Mouse (Mus musculus): Measurements from ENCODE around the gene Trpc4.

The Trpc4 gene

DNA sequence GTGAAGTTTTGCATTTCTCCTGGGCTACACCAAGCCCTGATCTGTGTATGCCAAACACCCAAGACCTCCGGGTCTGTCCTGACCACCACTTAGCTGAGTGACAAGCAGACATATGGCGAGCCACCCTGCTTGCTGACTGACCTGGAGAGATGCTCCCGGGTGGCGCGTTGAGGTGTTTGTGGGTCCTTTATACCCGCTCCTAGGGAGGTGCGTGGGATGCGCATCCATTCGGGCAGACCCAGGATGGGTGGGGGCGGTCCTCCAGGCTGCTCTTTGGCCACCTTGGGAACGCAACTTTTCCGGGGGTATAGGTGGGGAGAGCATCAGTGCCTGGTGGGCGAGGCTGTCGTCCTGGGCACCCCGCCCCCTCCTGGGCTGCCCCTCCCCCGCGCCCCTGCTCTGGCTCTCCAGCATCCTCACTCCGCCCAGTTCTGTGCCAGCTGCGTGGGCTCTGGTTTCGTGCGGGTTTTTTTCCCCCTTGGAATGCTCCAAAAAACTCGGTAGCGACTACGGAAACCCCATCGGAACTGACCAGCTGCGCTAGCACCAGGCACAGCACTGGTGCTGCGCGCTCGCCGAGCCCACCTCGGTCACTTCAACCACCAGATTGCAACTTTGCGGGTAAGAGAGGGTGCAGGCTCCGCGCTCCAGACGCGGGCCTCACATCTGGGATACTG is at the start of gene Trpc4:
Gene Trpc4, plus strand, starts transcription at position 397 of the 677 bp plus-strand sequence.
- DNase-seq (ENCODE audit: low spot score in 2 of 2), result no peak

DNA sequence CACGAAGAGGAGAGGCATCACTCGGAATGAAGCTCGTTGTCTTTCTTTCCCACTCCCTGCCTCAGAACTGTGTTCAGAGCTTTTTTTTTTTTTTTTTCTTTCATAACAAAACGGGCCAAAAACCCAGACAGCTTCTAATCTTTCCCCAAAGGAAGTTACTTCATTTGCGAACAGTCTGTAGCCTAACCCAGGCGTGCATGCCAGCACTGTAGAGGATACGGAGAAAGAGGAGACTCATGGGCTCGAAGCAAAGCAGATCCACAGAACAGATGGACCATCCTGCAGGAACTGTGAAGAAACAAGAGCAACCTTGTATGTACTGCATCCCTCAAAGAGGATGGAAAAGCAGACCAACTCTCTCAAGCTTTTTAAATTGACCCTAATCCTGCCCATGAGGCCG is 44.3 kb upstream of the Trpc4 start:
- DNase-seq (ENCODE audit: low spot score in 2 of 2), result no peak

DNA sequence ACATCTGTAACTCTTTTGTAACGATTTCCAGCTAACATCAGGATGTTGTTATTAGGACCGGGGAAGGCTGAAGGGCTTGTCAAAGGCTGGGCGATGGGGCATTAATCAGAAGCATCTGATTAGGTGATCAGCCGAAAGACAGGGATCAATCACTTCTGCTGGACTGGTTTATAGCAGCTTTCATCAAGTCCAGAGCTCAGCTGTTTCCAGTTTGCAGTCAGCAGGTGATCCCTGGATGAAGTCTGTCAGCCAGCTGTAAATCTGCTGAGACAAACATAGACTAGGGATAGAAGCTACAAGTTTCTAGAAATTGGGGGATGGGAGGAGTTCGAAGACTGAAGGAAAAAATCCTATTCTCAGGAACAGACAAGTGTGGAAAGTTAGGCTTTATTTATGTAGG is 20.5 kb upstream of the Trpc4 start:
- no peak for DNase-seq (ENCODE audit: low spot score in 2 of 2)

DNA sequence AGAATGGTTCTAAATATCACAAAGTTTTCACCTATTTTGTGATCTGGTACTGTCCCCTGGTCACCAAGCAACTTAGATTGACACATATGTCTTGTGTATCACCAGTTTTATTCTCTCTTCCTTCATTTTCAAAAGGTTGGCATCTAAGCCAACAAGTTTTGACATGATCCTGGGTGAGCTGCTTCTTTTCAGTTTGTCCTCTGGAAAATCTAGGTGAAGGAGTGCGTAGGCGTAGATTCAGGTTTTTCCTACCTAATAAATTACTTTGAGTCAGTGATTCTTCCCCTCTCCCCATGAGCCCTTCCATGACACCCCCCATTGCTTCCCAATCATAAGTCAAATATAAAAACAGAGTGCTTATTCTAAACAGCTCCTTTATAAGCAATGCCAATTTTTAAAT is 14.5 kb upstream of the Trpc4 start:
- no peak for DNase-seq (ENCODE audit: low spot score in 2 of 2)

DNA sequence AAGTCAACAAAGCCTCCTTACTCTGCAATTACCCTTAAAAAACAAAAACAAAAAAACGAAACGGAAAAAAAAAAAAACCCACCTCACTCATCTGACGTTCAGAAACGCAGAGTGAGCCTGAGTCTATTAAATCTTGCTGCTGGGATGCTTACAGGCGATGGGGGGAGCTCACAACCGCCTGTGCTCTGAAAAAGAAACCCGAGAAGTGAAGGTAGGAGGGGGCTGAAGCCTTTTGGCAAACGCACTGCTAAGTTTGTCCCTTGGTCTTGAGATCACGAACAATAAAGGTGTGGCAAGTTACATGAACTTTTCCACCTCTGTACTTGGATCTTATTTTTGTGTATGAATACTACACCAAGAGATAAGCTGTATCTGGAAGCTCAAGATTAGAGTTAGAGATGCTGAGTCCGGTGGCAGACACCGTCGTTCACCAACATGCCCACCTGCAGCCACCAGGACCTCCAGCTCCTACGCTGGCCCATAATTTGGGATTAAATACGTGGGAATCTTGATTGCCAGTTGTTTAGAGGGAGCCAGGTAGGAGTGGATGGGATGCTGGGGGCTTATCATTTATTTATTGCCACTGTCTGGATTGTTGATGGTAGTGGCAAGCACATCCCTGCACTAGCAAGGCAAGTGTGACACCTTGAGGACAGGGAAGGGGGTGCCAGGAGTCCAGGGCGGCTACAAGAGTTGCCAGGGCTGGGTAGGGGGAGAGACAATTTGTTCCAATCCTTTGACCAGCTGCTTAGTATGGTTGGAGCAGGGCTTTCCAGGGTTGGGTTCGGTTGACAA is 794 bp upstream of the Trpc4 start:
- DNase-seq (ENCODE audit: low spot score in 2 of 2), result no peak

DNA sequence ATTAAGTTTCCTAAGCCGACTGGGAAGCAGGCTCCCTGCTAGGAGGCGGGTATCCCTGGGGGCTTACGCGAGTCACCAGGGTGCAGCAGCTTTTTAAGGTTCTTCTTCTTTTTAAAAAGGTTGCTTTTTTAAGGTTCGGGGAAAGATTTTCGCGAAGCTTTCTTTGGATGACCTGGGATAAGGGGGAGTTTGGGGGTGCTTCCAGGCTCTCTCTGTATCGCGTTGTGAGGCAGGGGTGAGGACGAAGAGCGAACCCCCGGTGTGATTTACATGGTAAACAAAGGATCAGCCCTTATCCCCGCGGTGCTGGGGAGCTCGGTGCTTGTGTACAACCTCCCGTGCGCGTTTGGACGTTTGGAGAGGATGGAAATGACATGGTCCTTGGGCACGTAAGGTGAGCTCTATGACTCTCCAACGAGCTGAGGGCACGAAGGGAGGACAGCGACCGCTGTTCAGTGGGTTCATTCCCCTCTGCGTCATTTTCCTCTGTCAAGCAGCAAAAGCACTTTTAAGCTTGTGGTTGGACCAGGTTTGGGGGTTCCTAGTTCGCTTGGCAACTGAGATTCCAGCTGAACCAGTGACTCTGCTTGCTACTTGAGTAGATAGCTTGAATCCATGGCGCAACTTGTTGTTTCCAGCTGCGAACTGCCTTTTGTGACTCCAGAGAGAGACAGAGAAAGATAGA is 623 bp downstream of the Trpc4 start:
- no peak for DNase-seq (ENCODE audit: low spot score in 2 of 2)

DNA sequence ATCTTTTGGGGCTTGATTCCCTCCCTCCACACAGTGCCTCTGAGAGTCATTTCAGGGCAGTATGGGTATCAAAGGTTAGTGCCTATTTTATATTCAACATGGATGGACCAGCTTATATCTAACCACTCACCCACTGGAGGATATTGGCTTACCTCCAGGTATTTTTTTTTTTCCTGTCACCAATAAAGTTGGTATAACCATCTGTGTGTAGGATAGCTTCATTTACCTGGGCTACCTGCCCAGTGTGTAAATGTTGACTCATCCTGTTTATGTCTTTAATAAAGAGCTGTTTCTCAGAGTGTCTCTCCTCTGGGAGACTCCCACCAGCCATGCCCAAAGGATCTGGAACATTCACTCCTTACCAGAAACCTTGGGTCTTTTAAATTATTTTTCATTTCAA is 14.9 kb downstream of the Trpc4 start:
- DNase-seq (ENCODE audit: low spot score in 2 of 2), result no peak

DNA sequence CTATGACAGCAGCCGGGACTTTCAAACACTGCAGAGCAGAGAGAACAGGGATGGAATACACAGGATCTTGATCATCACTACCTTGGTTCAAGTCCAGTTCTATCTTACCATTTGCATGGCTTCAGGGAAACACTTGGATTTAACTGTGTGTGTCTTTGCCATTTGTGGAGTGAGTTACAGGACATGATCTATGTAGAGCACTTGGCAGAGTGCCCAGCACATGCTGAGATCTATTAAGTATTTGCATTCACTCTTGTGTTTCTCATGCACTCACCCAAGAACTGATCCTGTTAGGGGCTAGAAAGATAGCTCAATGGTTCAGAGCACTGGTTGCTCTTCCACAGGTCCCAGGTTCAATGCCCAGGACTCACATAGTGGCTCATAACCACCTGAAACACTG is 21.5 kb downstream of the Trpc4 start:
- DNase-seq (ENCODE audit: low spot score in 2 of 2), result no peak

DNA sequence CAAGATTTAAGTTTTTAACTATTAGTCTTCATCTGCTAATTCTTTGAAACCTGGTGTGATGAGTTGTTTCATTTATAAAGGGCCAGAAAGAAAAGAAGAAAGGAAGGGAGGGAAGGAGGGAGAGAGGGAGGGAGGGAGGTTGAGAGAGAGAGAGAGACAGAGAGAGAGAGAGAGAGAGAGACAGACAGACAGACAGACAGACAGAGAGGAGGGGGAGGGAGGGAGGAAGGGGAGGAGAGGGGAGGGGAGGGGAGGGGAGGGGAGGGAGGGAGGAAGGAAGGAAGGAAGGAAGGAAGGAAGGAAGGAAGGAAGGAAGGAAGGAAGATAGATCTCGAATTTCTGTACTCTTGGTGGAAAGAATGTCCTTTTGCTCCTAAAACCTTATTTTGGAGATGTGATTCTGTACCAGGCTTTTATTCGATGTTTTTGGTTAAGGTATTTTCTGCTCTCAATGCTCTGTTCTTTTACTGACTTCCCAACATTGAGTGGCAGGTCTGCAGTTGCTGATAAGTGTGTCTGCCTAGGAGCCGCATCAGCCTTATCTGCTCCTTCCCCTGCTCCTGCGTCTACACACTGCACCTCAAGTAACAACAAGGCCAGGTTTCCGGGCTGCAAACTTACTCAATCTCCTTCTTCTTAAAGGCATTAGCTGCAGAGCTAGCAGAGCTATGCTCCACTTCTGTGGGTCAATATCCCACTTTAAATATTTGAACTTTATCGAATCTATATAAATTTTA is 35.3 kb downstream of the Trpc4 start:
- no peak for DNase-seq (ENCODE audit: low spot score in 2 of 2)

DNA sequence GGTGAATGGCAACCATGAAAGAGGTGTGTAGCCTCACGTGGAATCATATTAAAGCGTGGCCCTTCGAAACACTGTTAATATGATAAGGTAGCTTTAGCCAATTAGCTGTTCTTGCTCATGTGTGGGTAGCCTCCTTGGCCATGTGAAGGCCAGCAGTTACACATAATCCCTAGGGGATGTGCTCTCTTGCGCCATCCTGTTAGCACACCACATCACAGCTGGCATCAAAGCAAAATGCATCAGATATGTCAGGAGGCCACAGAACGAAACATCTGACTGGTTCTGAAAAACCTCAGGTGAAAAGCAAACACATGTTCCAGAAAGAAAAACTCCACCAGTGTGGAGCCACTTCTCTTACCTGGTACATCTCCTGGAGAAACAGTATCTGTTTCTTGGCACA is 45.4 kb downstream of the Trpc4 start:
- DNase-seq (ENCODE audit: low spot score in 2 of 2), result no peak

DNA sequence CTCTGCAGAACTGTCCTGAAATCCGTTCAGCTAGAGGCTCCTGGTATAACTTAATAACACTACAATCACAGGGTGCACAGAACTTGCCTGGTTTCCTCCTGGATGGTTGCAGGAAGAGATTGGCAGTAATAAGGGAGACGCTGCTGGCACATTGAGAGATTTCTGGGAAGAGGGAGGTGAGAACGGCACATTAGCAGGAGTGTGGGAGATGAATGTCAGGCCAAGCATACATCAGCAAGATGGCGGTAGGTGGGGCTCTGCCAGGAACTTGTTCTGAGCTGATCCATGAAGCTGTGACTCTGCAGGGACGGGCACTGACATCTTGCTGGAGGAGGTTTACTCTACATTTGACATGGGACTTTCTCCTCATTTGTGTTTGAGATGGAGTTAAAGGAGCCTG is 48.6 kb downstream of the Trpc4 start:
- DNase-seq (ENCODE audit: low spot score in 2 of 2), result no peak

DNA sequence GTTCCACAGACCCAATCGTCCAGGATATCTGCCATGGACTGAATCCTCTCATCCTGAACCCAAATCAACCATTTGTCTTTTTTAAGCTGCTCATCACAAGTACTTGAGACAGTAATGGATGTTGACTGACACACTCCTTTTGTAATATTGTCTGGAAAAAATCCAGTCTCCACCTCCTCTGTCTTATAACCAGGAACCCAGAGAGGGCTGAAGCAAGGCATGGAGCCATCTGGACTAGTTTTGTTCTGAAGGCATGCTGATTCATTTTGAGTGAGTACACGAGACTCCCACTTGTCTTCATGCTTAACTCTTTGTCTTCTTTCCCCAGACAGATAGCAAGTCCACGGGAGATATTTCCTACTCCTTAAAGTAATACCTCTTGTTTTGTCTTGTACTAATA is 54.3 kb downstream of the Trpc4 start:
- no peak for DNase-seq (ENCODE audit: low spot score in 2 of 2)

DNA sequence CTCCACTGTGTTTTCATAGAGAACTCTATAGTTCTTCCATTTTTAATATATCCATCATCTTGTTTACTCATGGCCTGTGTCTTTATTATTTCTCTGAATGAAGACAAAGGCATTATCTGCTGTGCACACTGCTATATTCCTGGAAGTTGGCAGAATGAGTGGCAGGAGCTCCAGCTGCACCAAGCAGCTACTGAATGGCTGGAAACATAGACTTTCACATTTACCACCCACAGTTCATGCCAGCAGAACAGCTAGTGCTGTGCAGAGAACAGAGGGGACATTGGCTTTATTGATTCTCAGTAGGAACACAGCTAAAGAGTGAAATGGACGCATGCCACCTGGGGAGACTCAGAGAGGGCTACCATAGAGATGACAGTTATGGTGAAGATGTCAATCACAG is 55.6 kb downstream of the Trpc4 start:
- DNase-seq (ENCODE audit: low spot score in 2 of 2), result no peak

DNA sequence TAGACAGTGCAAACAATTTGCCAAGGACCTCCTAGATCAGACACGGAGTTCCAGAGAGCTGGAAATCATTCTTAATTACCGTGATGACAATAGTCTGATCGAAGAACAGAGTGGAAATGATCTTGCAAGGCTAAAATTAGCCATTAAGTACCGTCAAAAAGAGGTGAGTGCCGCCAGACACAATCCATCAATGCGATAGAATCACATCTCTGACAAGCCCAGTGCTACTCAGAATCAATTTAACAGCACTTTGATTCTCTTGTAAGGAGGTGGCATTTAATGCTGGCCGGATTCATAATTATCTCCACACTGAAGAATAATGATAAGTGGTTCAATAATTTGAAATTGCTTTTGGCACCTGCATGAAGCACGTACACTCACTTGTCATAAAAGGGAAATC is 66.7 kb downstream of the Trpc4 start:
- no peak for DNase-seq (ENCODE audit: low spot score in 2 of 2)

DNA sequence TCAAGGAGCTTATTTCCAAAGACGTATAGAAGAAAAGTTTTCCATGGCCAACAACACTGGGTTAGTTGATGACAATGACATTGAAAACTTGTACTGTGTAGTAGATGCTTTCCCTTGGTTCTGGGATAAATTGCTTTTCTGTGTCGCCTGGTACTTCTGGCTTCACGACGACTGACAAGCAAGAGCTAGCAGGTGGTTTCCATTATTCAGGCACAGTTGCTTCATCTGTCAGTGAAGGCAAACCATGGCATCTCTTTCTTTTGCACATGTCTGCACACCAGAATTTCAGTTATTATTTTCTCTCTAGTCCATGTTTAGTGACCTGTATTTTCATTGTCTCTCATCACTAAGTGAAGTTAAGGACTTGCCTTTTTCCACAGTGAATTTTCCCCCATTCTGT is 72.6 kb downstream of the Trpc4 start:
- DNase-seq (ENCODE audit: low spot score in 2 of 2), result no peak

DNA sequence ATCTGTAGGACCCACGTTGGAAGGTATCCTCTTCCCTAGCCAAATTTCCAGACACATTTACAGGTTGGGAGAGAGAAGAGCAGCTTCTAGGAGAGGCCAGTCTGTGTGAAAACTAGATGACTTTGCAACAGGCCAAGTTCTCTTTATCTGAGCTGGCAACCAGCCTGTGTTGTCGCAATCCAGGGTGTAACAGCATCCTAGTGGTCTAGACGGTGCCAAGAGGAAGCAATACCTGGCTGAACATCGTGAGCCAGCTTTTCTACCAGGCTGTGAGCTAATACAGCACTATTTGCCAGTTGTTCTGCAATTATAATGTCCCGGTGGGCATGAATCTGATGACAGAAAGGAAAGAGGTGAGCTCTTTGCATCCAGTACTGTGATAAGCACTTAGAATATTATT is 83.1 kb downstream of the Trpc4 start:
- DNase-seq (ENCODE audit: low spot score in 2 of 2), result no peak

DNA sequence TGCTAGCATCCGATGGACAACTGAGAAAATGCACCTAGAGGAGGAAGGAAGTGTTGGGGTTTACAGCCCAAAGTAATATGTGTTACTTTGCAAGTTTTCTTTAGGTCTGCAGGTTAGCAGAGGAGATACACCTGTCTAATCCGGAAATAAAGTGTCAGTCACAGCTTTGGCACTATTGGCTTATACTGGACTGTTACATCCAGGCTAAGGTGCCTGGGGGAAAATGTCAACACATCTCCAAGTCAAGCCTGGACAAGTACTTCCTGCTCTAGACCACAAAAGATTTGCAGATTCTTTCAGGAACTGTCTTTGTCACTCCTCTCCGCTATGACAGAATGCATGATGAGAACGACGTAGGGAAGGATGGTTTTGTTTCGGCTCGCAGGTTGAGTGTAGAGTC is 83.6 kb downstream of the Trpc4 start:
- DNase-seq (ENCODE audit: low spot score in 2 of 2), result no peak

DNA sequence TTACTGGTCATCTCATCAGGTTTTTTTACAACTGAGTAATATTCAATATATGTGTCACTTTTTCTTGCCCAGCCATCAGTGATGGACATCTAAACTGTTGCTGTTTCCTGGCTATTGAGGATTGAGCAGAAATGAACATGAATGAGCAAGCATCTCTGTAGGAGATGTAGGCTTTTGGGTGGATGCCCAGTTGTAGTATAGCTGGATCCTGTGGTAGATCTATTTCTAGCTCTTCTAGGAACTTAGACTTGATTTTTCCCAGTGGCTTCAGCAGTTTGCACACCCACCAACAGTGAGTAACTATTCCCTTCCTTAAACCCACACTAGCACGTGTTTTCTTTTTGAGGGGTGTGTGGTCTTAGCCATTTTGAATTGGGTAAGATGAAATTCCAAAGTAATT is 87.3 kb downstream of the Trpc4 start:
- DNase-seq (ENCODE audit: low spot score in 2 of 2), result no peak

DNA sequence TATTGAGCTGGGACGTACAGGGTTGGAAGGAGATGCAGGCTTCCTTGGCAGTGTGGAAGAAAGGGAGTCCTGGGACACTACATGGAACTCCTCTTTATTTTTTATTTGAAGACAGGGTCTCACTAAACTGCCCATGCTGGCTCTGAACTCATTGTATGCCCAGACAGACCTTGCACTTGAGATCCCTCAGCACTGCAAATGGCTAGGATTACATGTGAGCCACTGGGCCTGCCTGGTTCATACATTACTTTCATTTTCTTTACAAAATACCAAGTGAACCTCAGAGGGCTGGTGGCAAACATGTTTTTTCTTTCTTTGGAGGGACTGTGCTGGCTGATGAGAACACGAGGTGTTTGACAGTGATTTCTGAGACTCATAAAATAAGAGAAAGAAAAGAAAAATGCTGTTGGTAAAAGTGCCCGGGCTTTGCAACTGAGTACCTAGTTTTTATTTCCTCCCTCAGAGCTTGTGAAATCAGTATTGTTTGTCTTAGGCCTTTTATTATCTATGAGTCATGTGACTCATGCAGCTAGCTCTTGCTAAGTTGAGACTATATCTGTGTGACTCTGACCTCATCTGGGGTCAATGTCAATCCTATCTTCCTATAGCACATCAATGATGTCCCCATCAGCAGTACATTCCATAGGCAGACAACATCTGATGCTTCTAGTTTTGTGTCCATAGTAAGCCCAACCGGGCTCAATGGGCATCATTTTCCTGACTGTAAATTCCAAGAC is 89.1 kb downstream of the Trpc4 start:
- DNase-seq (ENCODE audit: low spot score in 2 of 2), result no peak

DNA sequence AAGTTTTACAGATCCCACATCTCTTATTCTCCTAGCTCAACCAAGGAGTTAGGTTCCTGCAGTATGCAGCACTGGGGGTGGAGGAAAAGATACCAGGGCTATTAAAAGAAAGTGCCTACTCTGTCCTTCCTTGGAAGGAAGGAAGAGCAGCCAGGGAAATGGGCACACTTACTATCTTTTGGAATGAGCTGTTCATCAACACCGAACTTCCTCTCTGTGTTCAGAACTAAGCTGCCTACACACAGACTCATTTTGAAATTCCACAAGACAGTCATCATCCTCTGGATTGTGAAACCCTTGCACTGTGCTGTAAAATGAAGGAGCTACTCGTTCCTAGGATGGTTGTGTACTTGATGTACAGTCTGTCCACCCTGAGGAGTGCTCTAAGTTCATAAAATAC is 90.6 kb downstream of the Trpc4 start:
- DNase-seq (ENCODE audit: low spot score in 2 of 2), result no peak

DNA sequence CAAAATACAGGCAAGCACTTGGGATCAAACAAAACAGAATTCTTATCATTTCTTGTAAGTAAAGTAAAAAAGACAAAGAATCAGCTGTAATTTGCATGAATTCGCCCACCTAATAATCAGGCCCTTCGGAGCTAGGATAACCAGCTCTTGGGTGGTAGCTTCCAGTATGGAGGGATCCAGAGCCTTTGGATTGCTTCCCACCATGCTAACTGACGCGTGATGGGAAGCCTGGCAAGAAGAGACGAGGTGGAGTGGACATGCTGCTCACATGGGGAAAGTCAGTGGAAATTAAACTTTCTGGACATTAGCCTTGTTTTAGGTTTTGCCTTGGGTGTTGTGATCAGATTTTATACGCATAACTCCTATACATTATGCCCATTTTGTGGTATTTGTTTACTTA is 93.5 kb downstream of the Trpc4 start:
- DNase-seq (ENCODE audit: low spot score in 2 of 2), result no peak

DNA sequence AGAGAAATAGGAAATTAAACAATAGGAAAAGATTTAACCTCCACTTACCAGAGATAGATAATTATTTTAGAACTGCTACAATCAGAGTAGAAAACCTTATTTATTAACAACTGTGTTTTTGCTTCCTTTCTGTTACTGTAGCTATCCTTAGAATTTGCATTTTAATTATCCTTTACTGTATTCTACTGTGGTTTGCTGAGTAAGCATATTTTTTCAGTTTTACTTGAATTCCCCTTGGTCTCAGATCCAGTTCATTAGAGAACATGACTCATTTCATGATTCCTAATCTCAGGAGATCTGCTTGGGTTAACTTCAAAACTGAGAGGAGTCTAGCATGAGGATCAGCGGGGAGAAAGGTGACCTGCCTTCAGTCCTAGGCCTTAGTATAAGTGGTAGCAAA is 111.1 kb downstream of the Trpc4 start:
- DNase-seq (ENCODE audit: low spot score in 2 of 2), result no peak

Data from urinary bladder, postnatal 4 days (tissue).